In genomic region chr5:30912156-30912555, GRCm38 (mm10) we compare ENCODE assay signal across 10 mouse cellular contexts. TPM values are rescaled to one million over a fixed set of nuclear protein-coding genes. Genes with fewer than 3 reads are reported as not detected.
DNase-seq lines count a peak whose midpoint lies in the region; ATAC-seq and TF ChIP-seq lines count a peak whose summit lies in the region.
"Had no signal": no experiment of that assay in that cellular context is flagged by ENCODE, and none has a peak within 500 bp of the region (broad histone marks: within the 10 kb centered on the region; RNA-seq: fewer than 3 reads in every experiment).

No protein-coding gene starts in this region.

- no peak for TF ChIP-seq CTCF in lung, embryonic 14.5 days (IDR thresholded peaks at IDR 0.05; ENCODE audit: low read depth)

- peak overlapping the region; percentile 36; the same call in 1 of the 2 replicates for H3K9ac ChIP-seq in lung, embryonic 14.5 days
- H3K9ac ChIP-seq in intestine, embryonic 15.5 days: no peak overlapping the region

- WGBS in lung, embryonic 14.5 days: 40% methylated on average over 5 of the region's 5 CpGs
- WGBS in intestine, embryonic 15.5 days: 57% methylated on average over 5 of the region's 5 CpGs

- H3K9me3 ChIP-seq in lung, embryonic 14.5 days (ENCODE audit: low read depth, low read length): no peaks in the 10 kb centered on the region
- no peaks in the 10 kb centered on the region for H3K9me3 ChIP-seq in intestine, embryonic 15.5 days

- peak; percentile 73 for DNase-seq in lung, embryonic 14.5 days
- DNase-seq in lung, postnatal 36 days: no peak
- DNase-seq in fibroblast of lung, adult 2 months (ENCODE audit: low read depth): peak; percentile 48
- peak; percentile 19 for DNase-seq in retina, embryonic 14.5 days (ENCODE audit: low spot score)
- DNase-seq in urinary bladder, postnatal 14 days (ENCODE audit: low spot score): no peak
- no peak for DNase-seq in adrenal gland, adult 8-10 months
- DNase-seq in adrenal gland, postnatal 4 days (ENCODE audit: low spot score in 2 of 2): no peak

- peak overlapping the region; percentile 98 for H3K27ac ChIP-seq in lung, embryonic 14.5 days (ENCODE audit: low read depth)
- peak overlapping the region; percentile 96 for H3K27ac ChIP-seq in intestine, embryonic 15.5 days

- H3K4me3 ChIP-seq in lung, embryonic 14.5 days (ENCODE audit: low read depth, low read length): no peak overlapping the region
- H3K4me3 ChIP-seq in intestine, embryonic 15.5 days (replicated peaks): no peak overlapping the region
- H3K4me3 ChIP-seq: erythroblast, embryonic 14.5 days had no signal

- H3K4me1 ChIP-seq in lung, embryonic 14.5 days (ENCODE audit: insufficient read depth): peaks cover 26% of the 10 kb centered on the region
- H3K4me1 ChIP-seq in intestine, embryonic 15.5 days (replicated peaks): peaks cover 53% of the 10 kb centered on the region

- H3K36me3 ChIP-seq in lung, embryonic 14.5 days (ENCODE audit: insufficient read depth): peaks cover 8% of the 10 kb centered on the region
- H3K36me3 ChIP-seq in intestine, embryonic 15.5 days: peaks cover 3% of the 10 kb centered on the region; the same call in 1 of the 2 replicates

- H3K27me3 ChIP-seq in lung, embryonic 14.5 days (ENCODE audit: insufficient read depth, low read length): no peaks in the 10 kb centered on the region
- H3K27me3 ChIP-seq in intestine, embryonic 15.5 days (replicated peaks): no peaks in the 10 kb centered on the region
- H3K27me3 ChIP-seq: Patski had no signal

- no peak for ATAC-seq in lung, embryonic 14.5 days (ENCODE audit: insufficient read depth)
- no peak for ATAC-seq in intestine, embryonic 15.5 days
- ATAC-seq: Patski had no signal

- H3K4me2 ChIP-seq in lung, embryonic 14.5 days: peak overlapping the region; percentile 93
- H3K4me2 ChIP-seq in intestine, embryonic 15.5 days (replicated peaks): peak overlapping the region; percentile 41; the same call in 1 of the 2 replicates

RNA-seq across cellular contexts. Expression of gene Emilin1, which starts 1.0 kb away (rescaled TPM):
- 162 and 185 TPM in 2 replicates for polyA plus RNA-seq in lung, embryonic 14.5 days (2014; fragmentation: Nextera tagmentation; extraction: Ambion mirVana)
- 183 and 190 TPM in 2 replicates for polyA plus RNA-seq in intestine, embryonic 15.5 days (2015; fragmentation: Nextera tagmentation; extraction: Ambion mirVana)
- total RNA-seq in adrenal gland, adult 8-10 months (2022): 10 to 100 TPM; 48.7 to 62.4 (median 51.8) TPM
- 100 to 1,000 TPM; 100 to 114 TPM for total RNA-seq in adrenal gland, postnatal 4 days (2021)

RNA-seq across cellular contexts. Expression of gene Ost4, which starts 4.6 kb away (rescaled TPM):
- polyA plus RNA-seq in lung, embryonic 14.5 days (2014; fragmentation: Nextera tagmentation; extraction: Ambion mirVana): 472 and 477 TPM in 2 replicates
- 449 and 476 TPM in 2 replicates for polyA plus RNA-seq in intestine, embryonic 15.5 days (2015; fragmentation: Nextera tagmentation; extraction: Ambion mirVana)
- 100 to 1,000 TPM; 210 to 235 (median 214) TPM for total RNA-seq in adrenal gland, adult 8-10 months (2022)
- 100 to 1,000 TPM; 196 to 201 TPM for total RNA-seq in adrenal gland, postnatal 4 days (2021)

RNA-seq across cellular contexts. Expression of gene Khk, which starts 9.1 kb away (rescaled TPM):
- polyA plus RNA-seq in lung, embryonic 14.5 days (2014; fragmentation: Nextera tagmentation; extraction: Ambion mirVana): 13.0 and 15.0 TPM in 2 replicates
- polyA plus RNA-seq in intestine, embryonic 15.5 days (2015; fragmentation: Nextera tagmentation; extraction: Ambion mirVana): 23.3 and 26.9 TPM in 2 replicates
- total RNA-seq in adrenal gland, adult 8-10 months (2022): 10 to 100 TPM; 60.9 to 74.4 (median 69.4) TPM
- total RNA-seq in adrenal gland, postnatal 4 days (2021): 10 to 100 TPM; 57.2 to 64.8 TPM

RNA-seq across cellular contexts. Expression of gene Agbl5, which starts 23.7 kb away (rescaled TPM):
- 25.2 and 26.0 TPM in 2 replicates for polyA plus RNA-seq in lung, embryonic 14.5 days (2014; fragmentation: Nextera tagmentation; extraction: Ambion mirVana)
- polyA plus RNA-seq in intestine, embryonic 15.5 days (2015; fragmentation: Nextera tagmentation; extraction: Ambion mirVana): 13.9 and 16.4 TPM in 2 replicates
- total RNA-seq in adrenal gland, adult 8-10 months (2022): 10 to 100 TPM in 3 of 4 experiments, 1 to 10 TPM in 1; 9.9 to 22.6 (median 17.7) TPM
- 10 to 100 TPM; 26.8 to 30.6 TPM for total RNA-seq in adrenal gland, postnatal 4 days (2021)

RNA-seq across cellular contexts. Expression of gene Cgref1, which starts 33.2 kb away (rescaled TPM):
- 2.3 and 2.6 TPM in 2 replicates for polyA plus RNA-seq in lung, embryonic 14.5 days (2014; fragmentation: Nextera tagmentation; extraction: Ambion mirVana)
- polyA plus RNA-seq in intestine, embryonic 15.5 days (2015; fragmentation: Nextera tagmentation; extraction: Ambion mirVana): 36.1 and 42.8 TPM in 2 replicates
- 1 to 10 TPM; 1.0 to 3.0 (median 1.8) TPM for total RNA-seq in adrenal gland, adult 8-10 months (2022)
- 1 to 10 TPM; 3.5 to 6.0 TPM for total RNA-seq in adrenal gland, postnatal 4 days (2021)
- polyA plus RNA-seq: erythroblast, embryonic 14.5 days had no signal

Comparison
In these comparisons a context has a peak if more than half of its experiments do, and no peak if none do; other contexts are left out.
1. DNase-seq: peak in lung, embryonic 14.5 days (single experiment), fibroblast of lung, adult 2 months (single experiment) and retina, embryonic 14.5 days (single experiment); none in lung, postnatal 36 days (single experiment), urinary bladder, postnatal 14 days (single experiment), adrenal gland, adult 8-10 months (single experiment) and adrenal gland, postnatal 4 days (0 of 2).